Mouse (Mus musculus) lung, embryonic 16.5 days (tissue): ENCODE measurements around the gene Mical3. TPM values are rescaled to one million over a fixed set of nuclear protein-coding genes. Genes with fewer than 3 reads are reported as not detected.

Experiments
- ATAC-seq: fragments of 200-750 bp; cut with Nextera tagmentation; 2 replicates; pipeline ENCODE4 v1.8.0; 2017; ENCODE audit warnings: low read depth, mild to moderate bottlenecking, moderate library complexity
- H3K27ac ChIP-seq: fragments of 300-500 bp; sonication (generic); 2 replicates; pipeline ENCODE4 v1.5.1; 2014; ENCODE audit warnings: mild to moderate bottlenecking, control low read depth, low read length
- H3K27me3 ChIP-seq: fragments of 300-500 bp; sonication (generic); 2 replicates; pipeline ENCODE4 v1.6.1; 2014; ENCODE audit warnings: low read depth, low read length, mixed read lengths; ENCODE audit not compliant: control insufficient read depth, insufficient read depth
- H3K36me3 ChIP-seq: fragments of 300-500 bp; sonication (generic); 2 replicates; pipeline ENCODE4 v1.6.1; 2014; ENCODE audit warnings: low read length; ENCODE audit not compliant: control insufficient read depth, insufficient read depth
- H3K4me1 ChIP-seq: fragments of 300-500 bp; sonication (generic); replicated peaks from 2 replicates; pipeline ENCODE4 v1.6.1; 2014; ENCODE audit warnings: low read length, mixed read lengths; ENCODE audit not compliant: control insufficient read depth, insufficient read depth
- H3K4me2 ChIP-seq: fragments of 300-500 bp; sonication (generic); 2 replicates; pipeline ENCODE4 v1.6.1; 2014; ENCODE audit warnings: low read depth, low read length, control low read depth
- H3K4me3 ChIP-seq: fragments of 300-500 bp; sonication (generic); 2 replicates; pipeline ENCODE4 v1.5.1; 2014; ENCODE audit warnings: mild to moderate bottlenecking, low read length, control low read depth
- H3K9ac ChIP-seq: fragments of 300-500 bp; sonication (generic); 2 replicates; pipeline ENCODE4 v1.6.1; 2014; ENCODE audit warnings: low read length, control low read depth
- H3K9me3 ChIP-seq: fragments of 300-500 bp; sonication (generic); 2 replicates; pipeline ENCODE4 v1.6.1; 2016; ENCODE audit warnings: low read length; ENCODE audit not compliant: control insufficient read depth
- WGBS: fragments of 180-500 bp; shearing (Covaris S2); extraction: QIAGEN DNeasy Blood & Tissue Kit; methylation state at CpG from one replicate; pipeline ENCODE4 v1.1.7; 2014; 5-methylcytosine and 5-hydroxymethylcytosine counted together
- polyA plus RNA-seq: library from polyadenylated mRNA; unstranded; fragments of >200 nt; fragmentation: Nextera tagmentation; extraction: Ambion mirVana; gene quantifications from 2 replicates; pipeline ENCODE4 v1.2.1, GENCODE M21; 2015

The Mical3 gene
- polyA plus RNA-seq, 1 experiment from 2014 or later = 15.9 TPM

DNA sequence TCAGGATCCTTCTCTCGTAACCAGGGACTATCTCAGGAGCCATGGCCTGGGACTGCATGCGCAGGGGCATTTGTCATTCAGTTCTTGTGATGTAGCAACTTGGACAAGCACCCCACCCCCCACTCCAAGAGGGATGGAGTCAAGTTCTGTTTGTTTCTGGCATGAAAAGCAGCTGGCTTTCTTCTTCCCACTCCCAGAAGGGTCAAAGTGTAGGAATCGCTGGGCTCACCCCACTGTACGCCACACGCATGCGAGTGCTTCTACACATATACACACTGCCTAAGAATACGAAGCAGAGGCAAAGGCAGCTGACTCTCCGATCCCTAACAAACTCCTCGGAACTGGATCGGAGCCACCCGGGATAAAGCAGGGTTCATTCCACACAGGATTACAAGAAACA is 119.1 kb downstream of the Mical3 start:
- Histone ChIP-seq H3K9ac (no peak overlapping the region), H3K27ac (peak overlapping the region; percentile 79), H3K27me3 (no peaks in the 10 kb centered on the region), H3K4me2 (no peak overlapping the region), H3K9me3 (no peaks in the 10 kb centered on the region), H3K4me1 (peaks cover 16% of the 10 kb centered on the region), H3K4me3 (no peak overlapping the region), H3K36me3 (peaks cover 4% of the 10 kb centered on the region; the same call in 1 of the 2 replicates)
- 47% methylated on average over 11 of the region's 11 CpGs for WGBS
- ATAC-seq = peak; percentile 95

DNA sequence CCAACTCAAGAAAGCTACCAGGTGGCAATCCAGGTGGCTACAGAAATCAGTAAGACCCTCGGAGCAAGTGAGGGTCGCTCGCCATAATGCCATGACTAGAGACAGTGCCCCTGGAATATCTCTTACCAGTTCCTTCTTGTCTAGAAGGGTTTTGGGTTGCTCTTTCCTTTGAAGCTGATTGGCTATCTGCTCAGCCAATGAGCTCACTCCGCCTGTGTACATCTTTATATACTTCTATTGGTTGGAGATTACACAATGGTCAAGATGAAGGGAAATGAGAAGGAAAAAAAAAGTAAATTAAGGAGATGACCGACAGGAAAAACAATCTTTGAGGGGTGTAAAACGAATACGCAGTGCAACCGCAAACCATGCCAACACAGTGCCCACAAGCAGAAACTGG is 121.1 kb downstream of the Mical3 start:
- H3K9me3 ChIP-seq = no peaks in the 10 kb centered on the region
- H3K36me3 ChIP-seq = peaks cover 4% of the 10 kb centered on the region; the same call in 1 of the 2 replicates
- H3K4me2 ChIP-seq = no peak overlapping the region
- no peak overlapping the region for H3K4me3 ChIP-seq
- H3K27ac ChIP-seq = no peak overlapping the region
- no peak overlapping the region for H3K9ac ChIP-seq
- H3K27me3 ChIP-seq = no peaks in the 10 kb centered on the region
- peaks cover 14% of the 10 kb centered on the region for H3K4me1 ChIP-seq
- ATAC-seq = no peak
- 90% methylated on average over 8 of the region's 8 CpGs for WGBS

DNA sequence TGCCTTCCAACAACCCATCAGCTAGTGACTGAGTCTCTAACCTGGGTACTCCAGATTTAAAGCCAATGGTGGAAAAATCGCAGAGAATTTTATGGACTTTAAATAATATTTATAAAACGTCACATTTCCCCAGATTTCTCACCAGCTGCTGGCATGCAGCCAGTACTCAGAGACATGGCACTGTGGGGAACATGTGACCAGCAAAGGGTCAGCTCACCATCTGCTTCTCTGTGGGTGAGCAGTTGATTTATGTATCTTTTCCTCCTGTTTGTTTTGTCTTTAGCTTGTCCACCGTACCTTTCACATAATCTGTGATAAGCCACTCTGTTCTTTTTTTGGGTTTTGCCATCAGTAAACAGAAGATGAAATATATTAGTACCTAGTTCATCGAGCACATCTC is 125.8 kb downstream of the Mical3 start:
- H3K4me1 ChIP-seq = no peaks in the 10 kb centered on the region
- H3K9ac ChIP-seq = no peak overlapping the region
- no peaks in the 10 kb centered on the region for H3K27me3 ChIP-seq
- WGBS = 35% methylated on average over 4 of the region's 4 CpGs
- no peak overlapping the region for H3K4me3 ChIP-seq
- no peak for ATAC-seq
- H3K27ac ChIP-seq = no peak overlapping the region
- H3K36me3 ChIP-seq = peaks cover 10% of the 10 kb centered on the region
- no peak overlapping the region for H3K4me2 ChIP-seq
- no peaks in the 10 kb centered on the region for H3K9me3 ChIP-seq

DNA sequence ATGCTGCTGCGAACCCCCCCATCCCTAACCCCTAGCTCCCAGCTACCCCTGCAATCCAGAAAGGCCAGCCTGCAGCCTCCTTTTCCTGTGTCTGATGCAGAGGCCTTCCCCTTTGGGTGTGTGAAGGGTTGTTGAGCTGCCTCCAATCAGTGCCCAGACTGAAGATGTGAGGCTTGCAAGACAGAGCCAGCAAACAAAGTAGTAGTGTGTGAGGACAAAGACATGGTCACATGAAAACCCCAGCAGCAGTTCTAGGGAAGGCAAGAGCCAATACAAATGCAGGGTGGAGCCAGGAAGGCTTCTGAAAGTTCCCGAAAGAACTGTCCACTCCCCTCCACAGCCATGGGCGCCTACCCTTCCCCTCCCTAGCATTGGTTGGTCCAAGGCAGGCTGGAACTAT is 127.8 kb downstream of the Mical3 start:
- 78% methylated on average over 3 of the region's 3 CpGs for WGBS
- Histone ChIP-seq H3K36me3 (peaks cover 8% of the 10 kb centered on the region), H3K4me1 (no peaks in the 10 kb centered on the region; the same call in 1 of the 2 replicates), H3K27ac (no peak overlapping the region), H3K9me3 (no peaks in the 10 kb centered on the region), H3K4me3 (no peak overlapping the region), H3K4me2 (no peak overlapping the region), H3K27me3 (no peaks in the 10 kb centered on the region), H3K9ac (no peak overlapping the region)
- ATAC-seq = no peak

DNA sequence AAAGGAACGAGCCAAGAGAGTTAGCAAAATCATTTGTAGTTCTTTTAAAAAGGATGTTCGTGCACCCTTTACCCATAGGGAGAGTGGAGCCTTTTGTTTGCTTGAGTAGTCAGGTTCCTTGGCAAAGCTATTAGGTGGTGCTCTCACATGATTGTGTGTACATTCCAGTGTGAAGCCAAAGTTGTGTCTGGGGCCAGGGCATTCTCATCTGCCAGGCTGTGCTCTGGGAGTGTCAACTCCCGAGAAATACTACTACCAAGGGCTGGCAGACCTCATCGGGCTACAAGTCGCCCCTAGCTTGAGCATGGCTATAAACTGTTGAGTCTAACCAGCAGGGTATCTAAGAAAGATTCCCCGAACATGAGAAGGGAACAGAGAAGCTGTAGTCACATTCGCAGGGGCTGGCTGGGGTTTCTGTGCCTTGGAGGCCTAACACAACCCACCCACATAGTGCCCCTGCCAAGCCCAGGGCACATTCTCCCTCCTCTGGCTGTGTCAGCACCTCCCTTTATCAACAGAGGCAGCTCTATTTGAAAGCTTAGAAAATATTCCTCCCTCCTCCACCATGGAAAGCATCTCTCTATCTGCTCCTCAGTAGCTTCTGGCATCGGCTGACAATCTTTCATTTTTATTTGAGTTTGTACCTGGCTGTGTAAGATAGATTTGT is 130.8 kb downstream of the Mical3 start:
- WGBS = 72% methylated on average over 8 of the region's 8 CpGs
- H3K36me3 ChIP-seq = peaks cover 8% of the 10 kb centered on the region
- no peaks in the 10 kb centered on the region for H3K9me3 ChIP-seq
- H3K9ac ChIP-seq = no peak overlapping the region
- no peaks in the 10 kb centered on the region; the same call in 1 of the 2 replicates for H3K4me1 ChIP-seq
- no peak overlapping the region for H3K27ac ChIP-seq
- no peak for ATAC-seq
- no peak overlapping the region for H3K4me3 ChIP-seq
- H3K27me3 ChIP-seq = no peaks in the 10 kb centered on the region
- H3K4me2 ChIP-seq = no peak overlapping the region

DNA sequence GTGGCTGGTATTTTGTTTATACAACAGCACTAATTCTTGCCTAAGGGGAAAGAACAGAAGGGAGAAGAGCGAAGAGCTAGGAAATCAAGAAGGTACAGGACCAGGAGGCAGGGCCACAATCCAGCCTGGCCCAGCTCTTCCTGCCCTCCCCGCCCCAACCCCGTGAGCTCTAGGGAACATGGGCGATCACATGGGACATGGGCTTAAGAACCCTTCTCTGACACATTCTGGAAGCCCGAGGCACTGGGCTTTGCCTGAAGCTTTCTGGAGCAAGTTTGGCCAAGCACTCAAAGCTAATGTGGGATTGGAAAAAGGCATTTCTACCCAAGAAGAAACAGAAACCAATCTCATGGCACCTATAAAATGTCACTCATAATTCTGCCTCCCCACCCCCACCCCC is 131.7 kb downstream of the Mical3 start:
- 74% methylated on average over 5 of the region's 5 CpGs for WGBS
- peaks cover 8% of the 10 kb centered on the region for H3K36me3 ChIP-seq

DNA sequence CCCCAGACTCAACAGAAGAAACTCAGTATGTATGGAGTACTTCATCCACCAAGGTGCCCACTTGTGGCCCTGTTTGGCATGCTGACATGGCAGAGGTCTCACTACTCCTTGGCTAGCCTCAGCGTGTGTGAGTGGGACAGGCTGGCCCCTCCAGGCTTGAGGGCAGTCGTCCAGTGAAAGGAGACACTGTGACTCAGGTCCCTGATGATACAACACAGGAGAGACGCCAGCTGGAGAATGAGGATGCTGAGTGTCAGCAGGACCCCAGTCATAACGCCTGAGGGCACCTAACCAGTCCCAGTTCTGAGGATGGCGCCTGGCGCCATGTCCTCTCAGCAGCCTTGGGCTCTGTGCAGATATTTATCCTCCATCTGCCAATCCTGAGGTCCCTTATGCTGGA is 134.2 kb downstream of the Mical3 start:
- H3K4me2 ChIP-seq = no peak overlapping the region
- no peaks in the 10 kb centered on the region for H3K27me3 ChIP-seq
- no peak overlapping the region for H3K27ac ChIP-seq
- no peaks in the 10 kb centered on the region; the same call in 1 of the 2 replicates for H3K4me1 ChIP-seq
- ATAC-seq = no peak
- no peak overlapping the region for H3K9ac ChIP-seq
- H3K4me3 ChIP-seq = no peak overlapping the region
- WGBS = 84% methylated on average over 6 of the region's 6 CpGs
- H3K9me3 ChIP-seq = no peaks in the 10 kb centered on the region
- H3K36me3 ChIP-seq = peaks cover 7% of the 10 kb centered on the region

More for the DNA sequence above, 131.7 kb downstream of the Mical3 start:
- Histone ChIP-seq H3K4me3 (no peak overlapping the region), H3K4me2 (no peak overlapping the region), H3K9me3 (no peaks in the 10 kb centered on the region), H3K4me1 (no peaks in the 10 kb centered on the region; the same call in 1 of the 2 replicates), H3K9ac (no peak overlapping the region), H3K27ac (no peak overlapping the region; the same call in 1 of the 2 replicates), H3K27me3 (no peaks in the 10 kb centered on the region)
- ATAC-seq = no peak

DNA sequence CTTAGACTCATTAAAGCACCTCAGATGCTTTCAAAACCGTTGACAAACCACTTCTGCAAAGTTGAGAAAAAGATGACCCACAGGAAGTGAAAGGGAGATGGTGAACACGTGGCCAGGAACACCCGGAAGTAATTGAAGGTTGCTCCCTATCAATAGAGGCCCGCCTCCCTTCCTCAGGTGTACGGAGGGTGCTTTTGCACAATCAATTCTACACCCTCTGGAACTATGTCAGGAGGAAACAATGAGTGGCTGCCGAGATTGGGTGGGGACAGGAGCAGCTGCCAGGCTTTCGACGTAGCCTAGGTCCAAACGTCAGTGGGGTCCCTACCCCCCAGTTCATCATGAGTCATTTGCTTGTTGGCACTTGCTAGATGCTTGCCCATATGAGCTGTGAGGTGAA is 135.3 kb downstream of the Mical3 start:
- WGBS = 76% methylated on average over 9 of the region's 9 CpGs

DNA sequence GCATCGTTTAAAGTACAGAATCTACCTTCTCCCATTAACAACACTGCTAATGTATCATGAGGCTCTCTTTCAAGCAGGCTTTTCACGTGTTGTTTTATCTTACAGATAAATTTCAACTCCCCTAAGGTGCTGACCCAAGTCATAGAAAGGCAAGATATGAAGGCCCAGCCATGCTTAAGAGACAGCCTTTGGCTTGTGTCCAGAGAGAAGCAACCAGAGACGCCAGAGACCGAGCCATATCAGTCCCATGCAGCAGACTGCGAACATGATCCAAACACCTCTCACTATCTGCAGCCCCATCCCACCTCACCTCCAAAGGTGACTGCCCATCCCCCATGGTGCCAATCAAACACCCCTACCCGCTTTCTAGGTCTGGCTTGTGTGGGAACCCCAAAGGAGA is 138.9 kb downstream of the Mical3 start:
- Histone ChIP-seq H3K27ac (no peak overlapping the region), H3K9me3 (no peaks in the 10 kb centered on the region), H3K36me3 (peaks cover 3% of the 10 kb centered on the region), H3K4me3 (no peak overlapping the region), H3K4me2 (no peak overlapping the region), H3K27me3 (no peaks in the 10 kb centered on the region), H3K9ac (no peak overlapping the region), H3K4me1 (no peaks in the 10 kb centered on the region)
- no peak for ATAC-seq
- 66% methylated on average over 6 of the region's 6 CpGs for WGBS

More for the DNA sequence above, 135.3 kb downstream of the Mical3 start:
- Histone ChIP-seq H3K4me1 (no peaks in the 10 kb centered on the region; the same call in 1 of the 2 replicates), H3K4me3 (no peak overlapping the region), H3K9me3 (no peaks in the 10 kb centered on the region), H3K9ac (no peak overlapping the region), H3K27ac (no peak overlapping the region), H3K36me3 (peaks cover 4% of the 10 kb centered on the region), H3K4me2 (no peak overlapping the region), H3K27me3 (no peaks in the 10 kb centered on the region)
- no peak for ATAC-seq
